Mouse (Mus musculus) Patski (cell line): ENCODE data around the gene Gprc5b. TPM values are rescaled to one million over a fixed set of nuclear protein-coding genes. Genes with fewer than 3 reads are reported as not detected.
A peak's percentile ranks its signal among the peaks of the same experiment; 100 is the strongest.

Experiments
- ATAC-seq: fragments of 100-300 bp; one replicate; pipeline ENCODE4 v1.8.0; 2021
- CTCF ChIA-PET: fragments of 350-600 bp; sonication (Branson Sonifier 250); formaldehyde crosslinking; loops from one replicate; lab custom pipeline; 2022; ENCODE audit warnings: inconsistent platforms; lab: Charles Lee
- POLR2A ChIA-PET: fragments of 350-600 bp; sonication (Branson Sonifier 250); formaldehyde crosslinking; loops from one replicate; lab custom pipeline; 2022; ENCODE audit warnings: antibody characterized with exemption, inconsistent platforms; lab: Charles Lee
- DNase-seq: peaks from one replicate; pipeline ENCODE4 v3.0.0-alpha.2; 2011; ENCODE audit warnings: low read depth, low spot score
- H3K27me3 ChIP-seq: fragments of 371-371 bp; one replicate; pipeline ENCODE4 v1.5.1; 2021
- CTCF ChIP-seq: fragments of 100-300 bp; IDR thresholded peaks from one replicate; pipeline ENCODE4 v1.5.1; 2021
- in situ Hi-C: fragments of 300-500 bp; cut with MboI; formaldehyde crosslinking; loops from 3 replicates; pipeline ENCODE4 v1.11.1; 2018; ENCODE audit warnings: low pct_unique_long_range_greater_than_20kb, mixed read lengths
- polyA plus RNA-seq: library from polyadenylated mRNA; unstranded; gene quantifications from one replicate; pipeline ENCODE4 v1.2.3, GENCODE M21; 2021

Gene Gprc5b
- polyA plus RNA-seq, 1 experiment from 2014 or later: 23.3 TPM

- DNase-seq (no peak), ATAC-seq (no peak)
- in situ Hi-C loops: loop anchor here (5.0 to 10.0 kb wide), 2 partner anchors 60 to 137 kb away; partner anchors contain the start of genes Iqck and Knop1
- H3K27me3 ChIP-seq: no peaks in the 10 kb centered on the region
- ChIA-PET CTCF (interaction anchor here (2.0 kb wide), 1 partner anchor 113 kb away, joined by 6 read pairs; no protein-coding TSS in a partner anchor), POLR2A (interaction anchor here (1.2 kb wide), 1 partner anchor 167 kb away, joined by 3 read pairs; no protein-coding TSS in a partner anchor)
- TF ChIP-seq CTCF: no peak
Observed at GRCm38 (mm10) chr7:118992080-118992560, 2.9 kb downstream of the Gprc5b start.

- TF ChIP-seq CTCF: no peak
- ChIA-PET POLR2A (interaction anchor here (0.5 kb wide), 1 partner anchor 111 kb away, joined by 5 read pairs; no protein-coding TSS in a partner anchor), CTCF (interaction anchor here (0.7 kb wide), 1 partner anchor 14 kb away, joined by 4 read pairs; no protein-coding TSS in a partner anchor)
- H3K27me3 ChIP-seq: no peaks in the 10 kb centered on the region
- ATAC-seq (no peak), DNase-seq (no peak)
- in situ Hi-C loops: loop anchor here (5.0 to 10.0 kb wide), 2 partner anchors 59 to 137 kb away; partner anchors contain the start of genes Iqck and Knop1
Observed at GRCm38 (mm10) chr7:118991341-118991884, 3.6 kb downstream of the Gprc5b start.

GRCm38 (mm10) chr7:118990282-118990681 lies 4.7 kb downstream of the Gprc5b start:
- ATAC-seq (peak; percentile 48), DNase-seq (peak; percentile 54)
- CTCF ChIA-PET: no interaction called here
- POLR2A ChIA-PET: no interaction called here
- no peaks in the 10 kb centered on the region for H3K27me3 ChIP-seq
- no peak for TF ChIP-seq CTCF
- in situ Hi-C loops: loop anchor here (5.0 to 10.0 kb wide), 2 partner anchors 58 to 135 kb away; partner anchors contain the start of genes Iqck and Knop1

GRCm38 (mm10) chr7:118989275-118989856 lies 5.6 kb downstream of the Gprc5b start:
- CTCF ChIA-PET: no interaction called here

GRCm38 (mm10) chr7:118986369-118986768 lies 8.6 kb downstream of the Gprc5b start:
- ATAC-seq: no peak
- TF ChIP-seq CTCF: no peak
- in situ Hi-C loops: loop anchor here (5.0 kb wide), 1 partner anchor 34 kb away; no protein-coding TSS in a partner anchor
- CTCF ChIA-PET: no interaction called here
- H3K27me3 ChIP-seq: no peaks in the 10 kb centered on the region
- no peak for DNase-seq
- POLR2A ChIA-PET: no interaction called here

More at GRCm38 (mm10) chr7:118989275-118989856, 5.6 kb downstream of the Gprc5b start:
- H3K27me3 ChIP-seq: no peaks in the 10 kb centered on the region
- no peak for ATAC-seq
- DNase-seq: no peak
- POLR2A ChIA-PET: interaction anchor here (0.6 kb wide), 1 partner anchor 78 kb away, joined by 3 read pairs; no protein-coding TSS in a partner anchor
- in situ Hi-C loops: loop anchor here (5.0 kb wide), 1 partner anchor 37 kb away; no protein-coding TSS in a partner anchor
- TF ChIP-seq CTCF: no peak

- DNase-seq (no peak), ATAC-seq (no peak)
- TF ChIP-seq CTCF: no peak
- CTCF ChIA-PET: no interaction called here
- H3K27me3 ChIP-seq: no peaks in the 10 kb centered on the region
- in situ Hi-C loops: loop anchor here (5.0 kb wide), 1 partner anchor 33 kb away; no protein-coding TSS in a partner anchor
- POLR2A ChIA-PET: no interaction called here
Observed at GRCm38 (mm10) chr7:118985786-118986185, 9.2 kb downstream of the Gprc5b start.

GRCm38 (mm10) chr7:118983961-118984360 lies 11.1 kb downstream of the Gprc5b start:
- no peak for DNase-seq
- in situ Hi-C loops: no loop called here
- no peak for TF ChIP-seq CTCF

GRCm38 (mm10) chr7:118982586-118982985 lies 12.4 kb downstream of the Gprc5b start:
- no peak for ATAC-seq
- no peak for TF ChIP-seq CTCF
- CTCF ChIA-PET: interaction anchor here (0.9 to 1.1 kb wide), 2 partner anchors 23 to 54 kb away, joined by 3 read pairs; no protein-coding TSS in a partner anchor

More at GRCm38 (mm10) chr7:118983961-118984360, 11.1 kb downstream of the Gprc5b start:
- no peaks in the 10 kb centered on the region for H3K27me3 ChIP-seq
- ChIA-PET CTCF (no interaction called here), POLR2A (no interaction called here)
- ATAC-seq: no peak

GRCm38 (mm10) chr7:118981831-118982230 lies 13.2 kb downstream of the Gprc5b start:
- DNase-seq (no peak), ATAC-seq (no peak)
- no peaks in the 10 kb centered on the region for H3K27me3 ChIP-seq
- POLR2A ChIA-PET: no interaction called here
- CTCF ChIA-PET: interaction anchor here (0.9 to 1.1 kb wide), 3 partner anchors 22 to 53 kb away, joined by 3 read pairs; no protein-coding TSS in a partner anchor
- no peak for TF ChIP-seq CTCF
- in situ Hi-C loops: no loop called here

More at GRCm38 (mm10) chr7:118982586-118982985, 12.4 kb downstream of the Gprc5b start:
- DNase-seq: no peak
- POLR2A ChIA-PET: no interaction called here
- in situ Hi-C loops: no loop called here
- no peaks in the 10 kb centered on the region for H3K27me3 ChIP-seq

GRCm38 (mm10) chr7:118981346-118981745 lies 13.7 kb downstream of the Gprc5b start:
- H3K27me3 ChIP-seq: no peaks in the 10 kb centered on the region
- ATAC-seq (no peak), DNase-seq (no peak)
- ChIA-PET CTCF (interaction anchor here (1.1 to 1.3 kb wide), 2 partner anchors 9 to 29 kb away, joined by 3 to 4 read pairs; no protein-coding TSS in a partner anchor), POLR2A (interaction anchor here (0.9 kb wide), 1 partner anchor 111 kb away, joined by 3 read pairs; no protein-coding TSS in a partner anchor)
- in situ Hi-C loops: no loop called here
- no peak for TF ChIP-seq CTCF
